Mouse (Mus musculus) layer of hippocampus, postnatal 36 days (tissue): Measurements from ENCODE around the gene Nfkb2. TPM values are rescaled to one million over a fixed set of nuclear protein-coding genes. Genes with fewer than 3 reads are reported as not detected.

ENCODE experiments used
- DNase-seq, 2 experiments: peaks; one replicate each; pipeline ENCODE4 v3.0.0; 2022
- microRNA-seq, 2 experiments: library from miRNA; unstranded; fragments of <30 nt; microRNA quantifications; one replicate each; pipeline ENCODE4 v1.2.0; 2021
- total RNA-seq, 2 experiments: library from RNA; stranded (reverse); gene quantifications; 2 replicates each; pipeline ENCODE4 v1.2.3; 2021

Nfkb2 gene
- total RNA-seq, 2 experiments from 2014 or later, result 1.9 to 3.2 TPM

GRCm38 (mm10) chr19:46344710-46345419 is 40.7 kb downstream of the Nfkb2 start:
- no peak for DNase-seq

GRCm38 (mm10) chr19:46347146-46347545 is 43.0 kb downstream of the Nfkb2 start:
- DNase-seq, result no peak

DNA sequence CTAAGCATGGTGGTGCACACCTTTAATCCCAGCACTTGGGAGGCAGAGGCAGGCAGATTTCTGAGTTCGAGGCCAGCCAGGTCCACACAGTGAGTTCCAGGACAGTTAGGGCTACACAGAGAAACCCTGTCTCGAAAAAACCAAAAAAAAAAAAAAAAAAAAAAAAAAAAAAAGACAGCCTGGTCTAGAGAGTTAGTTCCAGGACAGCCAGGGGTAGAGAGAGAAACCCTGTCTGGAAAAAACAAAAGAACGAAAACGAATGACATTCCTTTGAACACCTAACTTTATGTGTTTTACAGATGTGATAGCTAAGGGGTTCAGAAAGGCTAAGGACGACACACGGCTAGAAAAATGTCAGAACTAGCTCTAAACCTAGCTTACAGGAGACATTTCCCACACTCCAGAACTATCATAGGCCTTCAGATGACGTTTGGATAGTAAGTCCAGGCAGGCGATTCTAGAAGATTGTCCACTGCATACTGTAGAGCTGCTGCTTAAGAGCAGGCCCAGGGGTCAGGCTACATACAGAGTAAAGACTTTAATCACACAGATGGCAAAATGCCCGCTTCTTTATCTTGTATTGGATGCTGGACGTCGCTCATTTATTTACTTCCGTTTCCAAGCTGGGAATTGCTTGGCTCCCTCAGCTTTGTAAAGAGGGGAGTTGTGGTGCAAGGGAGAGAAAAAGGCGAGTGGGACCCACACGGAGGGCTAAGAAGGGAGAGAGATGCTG is 44.0 kb downstream of the Nfkb2 start:
- DNase-seq, result no peak

DNA sequence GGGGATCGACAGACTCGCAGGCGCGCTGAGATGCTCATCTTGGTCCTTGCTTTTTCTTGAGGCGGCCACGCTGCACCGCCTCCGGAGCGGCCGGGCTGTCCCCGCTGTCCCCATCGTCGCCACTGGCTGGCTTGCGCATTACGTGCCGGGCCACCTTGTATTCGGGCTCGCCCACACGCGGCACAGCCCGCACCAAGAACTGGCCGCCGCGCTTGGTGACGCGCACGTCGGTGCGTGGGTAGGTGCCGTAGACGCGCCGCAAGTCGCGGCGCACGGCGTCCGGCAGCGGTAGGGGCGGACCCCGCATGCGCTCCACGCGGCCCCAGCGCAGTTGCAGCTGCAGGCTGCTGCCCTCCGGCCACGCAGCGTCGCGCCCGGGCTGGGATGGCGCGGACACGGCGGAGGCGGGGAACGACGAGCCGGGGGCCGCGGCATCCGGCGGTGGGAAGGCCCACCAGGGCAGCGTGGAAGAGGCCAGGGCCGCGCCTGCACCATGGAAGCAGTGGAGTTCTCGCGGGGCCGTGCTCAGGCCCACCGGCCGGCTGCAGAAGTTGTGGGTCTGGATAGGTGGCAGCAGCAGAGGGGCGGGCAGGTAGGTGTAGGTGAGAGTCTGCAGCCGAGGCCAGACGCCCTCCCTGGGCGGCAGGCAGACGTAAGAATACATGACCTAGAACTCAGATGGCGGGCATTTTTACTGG is 44.8 kb downstream of the Nfkb2 start:
- DNase-seq, result peak; percentile 87 to 89

DNA sequence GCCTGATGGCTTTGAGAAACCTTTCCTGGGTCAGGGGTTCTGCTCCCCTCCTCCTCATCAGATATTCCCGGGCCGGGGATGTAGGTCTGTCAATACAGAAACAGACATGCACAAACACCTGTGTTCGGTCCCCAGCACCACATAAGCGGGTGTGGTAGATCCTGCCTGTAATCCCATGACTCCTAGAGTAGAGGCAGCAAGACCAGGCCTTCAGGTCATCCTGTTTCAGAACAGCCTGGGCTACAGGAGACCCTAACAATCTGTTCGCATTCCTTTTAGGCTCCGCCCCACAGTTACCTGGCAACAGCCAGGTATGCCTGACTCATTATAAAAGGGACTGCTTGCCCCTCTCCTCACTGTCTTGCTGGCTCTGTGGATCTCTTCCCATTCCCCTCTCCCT is 45.4 kb downstream of the Nfkb2 start:
- DNase-seq, result no peak

DNA sequence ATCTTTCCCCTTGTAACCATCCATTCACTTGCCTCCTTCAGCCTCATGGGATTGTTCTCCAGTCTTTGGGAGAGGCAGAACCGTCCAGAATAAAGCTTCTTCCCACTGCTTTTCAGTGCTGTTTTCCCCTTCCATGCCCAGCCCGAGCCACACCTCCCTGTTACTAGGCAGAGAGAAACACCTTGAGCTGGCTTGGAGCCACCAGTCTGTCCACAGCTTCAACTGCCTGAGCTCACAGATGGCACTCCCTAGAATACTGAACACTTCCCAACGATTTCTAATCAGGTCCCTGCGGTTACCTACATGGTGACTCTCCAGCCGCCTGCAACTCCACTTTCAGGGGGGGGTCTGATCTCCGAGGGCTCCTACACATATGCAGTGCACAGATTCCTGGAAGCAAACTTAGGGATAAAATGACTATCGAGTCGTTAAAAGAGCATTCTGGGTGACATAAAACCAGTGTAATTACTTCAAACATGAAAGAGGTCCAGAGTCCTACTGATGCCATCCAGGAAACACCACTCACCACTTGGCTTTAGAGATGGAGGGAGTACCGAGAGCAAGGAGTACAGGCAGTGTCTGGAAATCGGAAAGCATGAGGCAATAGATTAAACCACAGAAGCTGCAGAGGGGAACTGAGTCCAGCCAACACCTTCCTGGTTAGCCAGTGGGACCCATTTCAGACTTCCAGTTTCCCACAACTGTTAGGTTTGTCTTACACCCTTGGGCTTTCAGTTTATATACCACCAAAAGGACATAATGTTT is 46.2 kb downstream of the Nfkb2 start, which contains the start of gene 2310034G01Rik:
Gene 2310034G01Rik, minus strand, starts transcription at position 135 of the 765 bp plus-strand sequence.
- DNase-seq, result no peak

DNA sequence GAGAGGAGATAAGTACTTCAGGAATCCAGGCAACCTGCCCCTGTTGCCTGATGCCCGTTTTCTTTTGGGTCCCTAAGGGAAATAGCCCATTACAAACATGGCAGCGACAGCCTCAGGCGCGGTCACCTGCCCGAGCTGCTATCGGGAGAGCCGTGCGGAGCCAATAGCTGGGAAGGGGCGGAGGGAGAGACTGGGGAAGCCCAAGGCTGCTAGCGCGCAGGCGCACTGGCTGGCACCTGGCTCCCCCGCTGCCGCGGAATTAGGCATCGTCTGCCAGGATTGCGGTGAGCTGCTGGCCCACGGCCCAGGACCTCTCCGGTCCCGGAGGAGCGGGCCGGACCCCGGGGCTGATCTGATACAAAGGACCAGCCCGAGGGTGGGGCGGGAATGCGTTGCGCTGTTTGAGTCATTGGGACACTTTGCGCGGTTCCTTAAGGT is 52.6 kb downstream of the Nfkb2 start:
- peak; percentile 88 to 90 for DNase-seq

DNA sequence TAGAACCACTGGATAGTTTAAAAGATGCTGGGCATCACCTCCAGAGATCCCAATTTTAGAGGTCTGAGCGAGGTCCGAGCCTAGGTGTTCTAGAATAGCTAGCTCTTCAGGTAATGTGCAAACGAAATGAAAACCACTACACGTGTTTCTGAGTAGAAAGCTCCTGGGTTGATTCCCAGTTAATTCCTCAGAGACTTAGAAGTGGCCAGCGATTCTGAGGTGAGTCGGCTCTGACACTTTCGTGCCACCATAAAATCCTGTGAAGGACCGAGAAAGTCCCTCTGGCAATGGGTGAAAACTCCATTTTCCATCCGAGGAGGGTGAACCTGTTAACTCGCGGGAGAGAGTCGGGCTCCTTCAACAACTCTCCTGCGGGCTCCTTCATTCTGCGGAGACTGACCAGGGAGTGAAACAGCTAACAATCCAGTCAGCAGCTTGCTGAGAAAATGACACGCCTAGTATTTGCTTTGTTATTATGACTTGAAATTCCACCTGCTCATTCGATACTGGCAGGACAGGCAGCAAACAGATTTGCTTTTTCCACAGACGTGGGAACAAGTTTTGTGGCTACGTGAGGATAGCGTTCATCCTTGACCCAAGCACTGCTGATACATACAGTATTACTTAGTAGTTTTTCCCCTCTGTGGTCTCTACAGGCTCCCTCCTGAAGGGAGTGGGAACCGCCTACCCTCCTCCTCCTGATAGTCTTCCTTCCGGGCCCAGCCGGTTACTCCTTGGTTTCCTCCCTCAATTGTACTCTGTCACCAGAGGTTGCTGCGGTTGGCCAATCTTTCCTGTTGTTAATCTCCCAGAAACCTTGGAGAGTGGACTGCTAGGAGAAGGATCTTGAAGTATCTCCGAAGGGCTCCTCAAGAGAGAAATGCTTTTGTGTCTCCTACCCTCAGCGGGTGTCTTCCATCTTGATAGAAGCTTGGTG is 53.5 kb downstream of the Nfkb2 start:
- no peak for DNase-seq

DNA sequence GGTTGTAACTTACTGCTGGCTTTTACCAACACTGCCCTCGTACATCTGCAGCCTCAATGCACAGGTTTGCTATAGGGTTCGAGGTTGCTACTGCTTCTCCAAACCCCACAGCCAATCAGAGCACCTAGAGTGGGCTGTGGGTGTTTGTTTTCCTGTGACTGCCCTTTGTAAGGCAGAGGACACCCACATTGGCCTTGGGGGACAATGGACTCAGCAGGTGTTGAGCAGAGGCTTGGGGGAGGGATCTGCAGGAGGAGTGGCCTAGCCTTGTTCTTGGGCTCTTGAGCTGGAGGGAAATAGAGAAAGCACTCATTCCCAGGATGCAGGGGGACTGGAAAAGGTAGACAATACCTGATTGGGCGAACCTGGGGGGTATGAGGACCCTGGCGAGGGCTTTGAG is 54.3 kb downstream of the Nfkb2 start:
- DNase-seq, result no peak

Small RNAs within 50 kb of the gene (microRNA-seq; reads per million reads assigned to microRNA genes)
- 2.4 to 2.8 reads per million in 2 experiments for gene Mir146b

Other genes with a start within 250 kb of the Nfkb2 start
- gene Nolc1, start 228.5 kb upstream of the Nfkb2 start, total RNA-seq, result 10 to 100 TPM; 46.3 to 49.3 TPM
- gene Elovl3, start 172.4 kb upstream of the Nfkb2 start, total RNA-seq, result not detected
- not detected for gene Pitx3, start 156.0 kb upstream of the Nfkb2 start, total RNA-seq
- 10 to 100 TPM; 95.3 to 96.3 TPM for gene Gbf1, start 151.8 kb upstream of the Nfkb2 start, total RNA-seq
- gene Psd, start 22.8 kb downstream of the Nfkb2 start, total RNA-seq, result 100 to 1,000 TPM; 731 to 733 TPM
- 10 to 100 TPM; 28.3 to 33.6 TPM for gene Fbxl15, start 23.9 kb downstream of the Nfkb2 start, total RNA-seq
- 100 to 1,000 TPM; 164 to 167 TPM for gene Cuedc2, start 34.4 kb downstream of the Nfkb2 start, total RNA-seq
- gene Mfsd13a, start 36.8 kb downstream of the Nfkb2 start, total RNA-seq, result 10 to 100 TPM; 28.2 to 30.3 TPM
- gene 2310034G01Rik, start 46.0 kb downstream of the Nfkb2 start, total RNA-seq, result 1 to 10 TPM; 1.1 to 1.2 TPM
- gene Actr1a, start 91.4 kb downstream of the Nfkb2 start, total RNA-seq, result 100 to 1,000 TPM; 180 to 188 TPM
- 10 to 100 TPM; 18.3 to 22.6 TPM for gene Sufu, start 92.6 kb downstream of the Nfkb2 start, total RNA-seq
- gene Trim8, start 197.4 kb downstream of the Nfkb2 start, total RNA-seq, result 100 to 1,000 TPM; 105 TPM